Mouse (Mus musculus) hindbrain, embryonic 12.5 days (tissue): ENCODE data around the gene Frmd5. TPM values are rescaled to one million over a fixed set of nuclear protein-coding genes. Genes with fewer than 3 reads are reported as not detected.

Experiments
- polyA plus RNA-seq: library from polyadenylated mRNA; unstranded; fragments of >200 nt; fragmentation: Nextera tagmentation; extraction: Ambion mirVana; gene quantifications from 2 replicates; pipeline ENCODE4 v1.2.1, GENCODE M21; 2016

Gene Frmd5
- polyA plus RNA-seq, 1 experiment from 2014 or later = 26.5 TPM

Other genes starting within 250 kb of the Frmd5 start
- gene Casc4, start 59.9 kb upstream of the Frmd5 start, polyA plus RNA-seq = 32.2 and 34.8 TPM in 2 replicates
- gene Ctdspl2, start 148.9 kb upstream of the Frmd5 start, polyA plus RNA-seq = 56.1 and 57.7 TPM in 2 replicates
- 0.40 and 0.60 TPM in 2 replicates for gene Mageb3, start 149.0 kb upstream of the Frmd5 start, polyA plus RNA-seq
- 12.6 and 13.4 TPM in 2 replicates for gene Eif3j1, start 221.5 kb upstream of the Frmd5 start, polyA plus RNA-seq